Mouse (Mus musculus) spleen, adult 2 months (tissue): Measurements from ENCODE around the gene Tceal1.

ENCODE experiments used
- CTCF ChIP-seq: fragments of 200-500 bp; IDR thresholded peaks from 2 replicates; pipeline ENCODE4 v1.5.1; 2011; ENCODE audit warnings: mild to moderate bottlenecking, inconsistent platforms; ENCODE audit not compliant: insufficient read depth, insufficient read length, insufficient replicate concordance; ENCODE audit errors: extremely low read depth
- POLR2A ChIP-seq: fragments of 200-500 bp; IDR thresholded peaks from 2 replicates; pipeline ENCODE4 v1.6.1; 2011; ENCODE audit warnings: low read depth, low read length, inconsistent platforms

GRCm38 (mm10) chrX:136732016-136732415 is 24.2 kb downstream of the Tceal1 start:
- no peak for TF ChIP-seq CTCF
- no peak for TF ChIP-seq POLR2A
